Mouse (Mus musculus) kidney, embryonic 14.5 days (tissue): ENCODE data around the gene Wnk2. TPM values are rescaled to one million over a fixed set of nuclear protein-coding genes. Genes with fewer than 3 reads are reported as not detected.

Source experiments
- ATAC-seq: fragments of 200-750 bp; cut with Nextera tagmentation; 2 replicates; pipeline ENCODE4 v1.8.0; 2017; ENCODE audit warnings: moderate number of reproducible peaks, mild to moderate bottlenecking, moderate TSS enrichment, moderate library complexity; ENCODE audit not compliant: low FRiP score, low TSS enrichment
- H3K27ac ChIP-seq: fragments of 300-500 bp; sonication (generic); 2 replicates; pipeline ENCODE4 v1.5.1; 2014; ENCODE audit warnings: low read depth, mild to moderate bottlenecking, low read length, moderate library complexity, mixed read lengths
- H3K27me3 ChIP-seq: fragments of 300-500 bp; sonication (generic); 2 replicates; pipeline ENCODE4 v1.6.1; 2014; ENCODE audit warnings: mild to moderate bottlenecking, low read length; ENCODE audit not compliant: control insufficient read depth, insufficient read depth
- H3K36me3 ChIP-seq: fragments of 300-500 bp; sonication (generic); 2 replicates; pipeline ENCODE4 v1.6.1; 2014; ENCODE audit warnings: low read length, mixed read lengths; ENCODE audit not compliant: control insufficient read depth, insufficient read depth
- H3K4me1 ChIP-seq: fragments of 300-500 bp; sonication (generic); 2 replicates; pipeline ENCODE4 v1.6.1; 2014; ENCODE audit warnings: low read length, mixed read lengths; ENCODE audit not compliant: control insufficient read depth, insufficient read depth
- H3K4me2 ChIP-seq: fragments of 300-500 bp; sonication (generic); replicated peaks from 2 replicates; pipeline ENCODE4 v1.6.1; 2014; ENCODE audit warnings: low read depth, mild to moderate bottlenecking, low read length
- H3K4me3 ChIP-seq: fragments of 300-500 bp; sonication (generic); 2 replicates; pipeline ENCODE4 v1.5.1; 2014; ENCODE audit warnings: mild to moderate bottlenecking, low read length
- H3K9ac ChIP-seq: fragments of 300-500 bp; sonication (generic); 2 replicates; pipeline ENCODE4 v1.6.1; 2014; ENCODE audit warnings: low read depth, mild to moderate bottlenecking, low read length, moderate library complexity
- H3K9me3 ChIP-seq: fragments of 300-500 bp; sonication (generic); 2 replicates; pipeline ENCODE4 v1.6.1; 2016; ENCODE audit warnings: low read length; ENCODE audit not compliant: control insufficient read depth
- WGBS: fragments of 180-500 bp; shearing (Covaris S2); extraction: QIAGEN DNeasy Blood & Tissue Kit; methylation state at CpG from one replicate; pipeline ENCODE4 v1.1.7; 2014; 5-methylcytosine and 5-hydroxymethylcytosine counted together
- polyA plus RNA-seq: library from polyadenylated mRNA; unstranded; fragments of >200 nt; fragmentation: Nextera tagmentation; extraction: Ambion mirVana; gene quantifications from 2 replicates; pipeline ENCODE4 v1.2.1, GENCODE M21; 2014

Wnk2 gene
- polyA plus RNA-seq, 1 experiment from 2014 or later, result 1.7 TPM

GRCm38 (mm10) chr13:49082151-49082879, 65.5 kb downstream of the Wnk2 start:
- Histone ChIP-seq H3K36me3 (no peaks in the 10 kb centered on the region), H3K27me3 (no peaks in the 10 kb centered on the region), H3K4me3 (no peak overlapping the region), H3K9me3 (no peaks in the 10 kb centered on the region), H3K27ac (no peak overlapping the region), H3K9ac (no peak overlapping the region), H3K4me2 (no peak overlapping the region), H3K4me1 (no peaks in the 10 kb centered on the region)
- no peak for ATAC-seq
- 65% methylated on average over 14 of the region's 14 CpGs for WGBS

GRCm38 (mm10) chr13:49076196-49076595, 71.6 kb downstream of the Wnk2 start:
- 88% methylated on average over 11 of the region's 11 CpGs for WGBS
- no peak for ATAC-seq

GRCm38 (mm10) chr13:49075377-49075776, 72.4 kb downstream of the Wnk2 start:
- H3K4me1 ChIP-seq, result no peaks in the 10 kb centered on the region
- no peak overlapping the region for H3K4me3 ChIP-seq
- no peaks in the 10 kb centered on the region for H3K27me3 ChIP-seq
- H3K27ac ChIP-seq, result no peak overlapping the region
- no peak overlapping the region for H3K9ac ChIP-seq
- no peak for ATAC-seq
- 84% methylated on average over 3 of the region's 3 CpGs for WGBS
- no peak overlapping the region for H3K4me2 ChIP-seq
- no peaks in the 10 kb centered on the region for H3K36me3 ChIP-seq
- H3K9me3 ChIP-seq, result no peaks in the 10 kb centered on the region

More at GRCm38 (mm10) chr13:49076196-49076595, 71.6 kb downstream of the Wnk2 start:
- Histone ChIP-seq H3K9me3 (no peaks in the 10 kb centered on the region), H3K27me3 (no peaks in the 10 kb centered on the region), H3K4me3 (no peak overlapping the region), H3K27ac (no peak overlapping the region), H3K9ac (no peak overlapping the region), H3K4me2 (no peak overlapping the region), H3K36me3 (no peaks in the 10 kb centered on the region), H3K4me1 (no peaks in the 10 kb centered on the region)

GRCm38 (mm10) chr13:49073295-49073694, 74.5 kb downstream of the Wnk2 start:
- 79% methylated on average over 6 of the region's 6 CpGs for WGBS
- no peak overlapping the region for H3K4me2 ChIP-seq

GRCm38 (mm10) chr13:49071861-49072260, 76.0 kb downstream of the Wnk2 start:
- no peaks in the 10 kb centered on the region for H3K36me3 ChIP-seq
- H3K4me3 ChIP-seq, result no peak overlapping the region
- no peaks in the 10 kb centered on the region for H3K9me3 ChIP-seq
- H3K4me1 ChIP-seq, result no peaks in the 10 kb centered on the region
- ATAC-seq, result no peak
- H3K9ac ChIP-seq, result no peak overlapping the region
- no peak overlapping the region for H3K27ac ChIP-seq
- 88% methylated on average over 5 of the region's 5 CpGs for WGBS
- no peaks in the 10 kb centered on the region for H3K27me3 ChIP-seq
- H3K4me2 ChIP-seq, result no peak overlapping the region

More at GRCm38 (mm10) chr13:49073295-49073694, 74.5 kb downstream of the Wnk2 start:
- Histone ChIP-seq H3K27ac (no peak overlapping the region), H3K4me1 (no peaks in the 10 kb centered on the region), H3K36me3 (no peaks in the 10 kb centered on the region), H3K9me3 (no peaks in the 10 kb centered on the region), H3K9ac (no peak overlapping the region), H3K27me3 (no peaks in the 10 kb centered on the region), H3K4me3 (no peak overlapping the region)
- ATAC-seq, result no peak

GRCm38 (mm10) chr13:49069979-49070378, 77.8 kb downstream of the Wnk2 start:
- no peaks in the 10 kb centered on the region for H3K36me3 ChIP-seq
- H3K27me3 ChIP-seq, result no peaks in the 10 kb centered on the region
- no peaks in the 10 kb centered on the region for H3K9me3 ChIP-seq
- H3K4me2 ChIP-seq, result no peak overlapping the region
- no peak for ATAC-seq
- no peak overlapping the region for H3K9ac ChIP-seq
- no peak overlapping the region for H3K4me3 ChIP-seq
- no peaks in the 10 kb centered on the region for H3K4me1 ChIP-seq
- 51% methylated on average over 6 of the region's 6 CpGs for WGBS
- H3K27ac ChIP-seq, result no peak overlapping the region

GRCm38 (mm10) chr13:49069393-49069792, 78.4 kb downstream of the Wnk2 start:
- Histone ChIP-seq H3K36me3 (no peaks in the 10 kb centered on the region), H3K27me3 (no peaks in the 10 kb centered on the region), H3K4me3 (no peak overlapping the region), H3K27ac (no peak overlapping the region), H3K9ac (no peak overlapping the region), H3K4me2 (no peak overlapping the region), H3K4me1 (no peaks in the 10 kb centered on the region), H3K9me3 (no peaks in the 10 kb centered on the region)
- no peak for ATAC-seq
- WGBS, result 92% methylated on average over 4 of the region's 4 CpGs

- no peaks in the 10 kb centered on the region for H3K4me1 ChIP-seq
- no peak overlapping the region for H3K27ac ChIP-seq
- H3K9ac ChIP-seq, result no peak overlapping the region
- ATAC-seq, result no peak
- H3K9me3 ChIP-seq, result no peaks in the 10 kb centered on the region
- 68% methylated on average over 5 of the region's 5 CpGs for WGBS
- H3K4me2 ChIP-seq, result no peak overlapping the region
- no peak overlapping the region for H3K4me3 ChIP-seq
- no peaks in the 10 kb centered on the region for H3K27me3 ChIP-seq
- no peaks in the 10 kb centered on the region for H3K36me3 ChIP-seq
Measured at GRCm38 (mm10) chr13:49064257-49064656, 83.6 kb downstream of the Wnk2 start.

- Histone ChIP-seq H3K36me3 (no peaks in the 10 kb centered on the region), H3K27me3 (no peaks in the 10 kb centered on the region), H3K4me3 (no peak overlapping the region), H3K9ac (no peak overlapping the region), H3K27ac (no peak overlapping the region), H3K4me1 (no peaks in the 10 kb centered on the region), H3K9me3 (no peaks in the 10 kb centered on the region), H3K4me2 (no peak overlapping the region)
- 89% methylated on average over 7 of the region's 7 CpGs for WGBS
- no peak for ATAC-seq
Measured at GRCm38 (mm10) chr13:49060456-49060855, 87.4 kb downstream of the Wnk2 start.
